Mouse (Mus musculus): ENCODE measurements around the gene Ppp1r14a.

DNA sequence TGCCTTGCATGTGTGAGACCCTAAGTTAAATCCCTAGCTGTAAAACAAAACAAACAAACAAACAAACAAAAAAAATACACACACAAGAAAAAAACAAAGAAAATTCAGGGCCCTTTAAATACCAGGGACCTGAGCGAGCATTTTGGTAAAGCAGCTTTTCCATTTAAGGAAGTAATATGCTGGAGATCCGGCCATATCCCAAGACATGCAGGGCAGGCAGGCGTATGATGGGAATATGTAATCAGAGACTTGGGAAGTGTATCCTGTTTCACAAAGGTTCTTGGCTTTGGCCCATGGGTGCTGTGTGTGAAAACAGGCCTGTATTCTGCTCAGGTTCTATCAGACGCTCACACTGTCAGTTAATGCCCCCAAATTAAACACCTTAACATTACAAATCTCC, 11.6 kb upstream of the Ppp1r14a start:
- TF ChIP-seq MAFK (IDR thresholded peaks at IDR 0.05; ENCODE audit: insufficient read depth, low read depth, low read length) = no peak
- no peak for TF ChIP-seq CHD2 (IDR thresholded peaks at IDR 0.05; ENCODE audit: low read depth, low read length)
- no peak for TF ChIP-seq HCFC1 (IDR thresholded peaks at IDR 0.05; ENCODE audit: borderline replicate concordance, insufficient read depth, low read length)
- TF ChIP-seq ZC3H11A (IDR thresholded peaks at IDR 0.05; ENCODE audit: borderline replicate concordance, low read depth, low read length) = no peak
- TF ChIP-seq ZNF384 (IDR thresholded peaks at IDR 0.05; ENCODE audit: low read depth, low read length) = no peak
